Mouse (Mus musculus): ENCODE measurements around the gene Gsto2. TPM values are rescaled to one million over a fixed set of nuclear protein-coding genes. Genes with fewer than 3 reads are reported as not detected.
A peak's percentile ranks its signal among the peaks of the same experiment; 100 is the strongest.

Gsto2 gene
- total and polyA plus RNA-seq, 2 experiments from 2014 or later = 1.7 to 11.4 TPM

GRCm38 (mm10) chr19:47918016-47918415 lies 52.7 kb downstream of the Gsto2 start:
- DNase-seq (ENCODE audit: low spot score) = peak; percentile 51
- no peak for TF ChIP-seq EP300 (IDR thresholded peaks at IDR 0.05; ENCODE audit: low read depth)
- no peak for TF ChIP-seq CTCF (IDR thresholded peaks at IDR 0.05; ENCODE audit: low read depth)

GRCm38 (mm10) chr19:47918455-47919101 lies 53.2 kb downstream of the Gsto2 start:
- Histone ChIP-seq H3K4me2 (ENCODE audit: low read depth, low read length) (peak overlapping the region; percentile 86), H3K4me1 (ENCODE audit: control insufficient read depth, insufficient read depth) (peaks cover 8% of the 10 kb centered on the region), H3K9me3 (replicated peaks; ENCODE audit: control insufficient read depth, low read length) (no peaks in the 10 kb centered on the region), H3K27me3 (ENCODE audit: control insufficient read depth, insufficient read depth, low read length) (no peaks in the 10 kb centered on the region), H3K9ac (replicated peaks; ENCODE audit: low read depth, low read length) (peak overlapping the region; percentile 91), H3K27ac (ENCODE audit: low read depth) (peak overlapping the region; percentile 98), H3K36me3 (replicated peaks; ENCODE audit: control insufficient read depth, insufficient read depth, low read length) (no peaks in the 10 kb centered on the region), H3K4me3 (ENCODE audit: low read depth, low read length) (peak overlapping the region; percentile 95)
- ATAC-seq (ENCODE audit: insufficient read depth, low read depth) (peak; percentile 6; the same call in 1 of the 2 replicates), DNase-seq (ENCODE audit: low spot score) (peak; percentile 32)
- TF ChIP-seq CTCF (IDR thresholded peaks at IDR 0.05; ENCODE audit: low read depth) (no peak), EP300 (IDR thresholded peaks at IDR 0.05; ENCODE audit: low read depth) (no peak)
- WGBS = under 1% methylated on average over 29 of the region's 29 CpGs

More at GRCm38 (mm10) chr19:47918016-47918415, 52.7 kb downstream of the Gsto2 start:
- peak overlapping the region; percentile 95 for H3K4me3 ChIP-seq (ENCODE audit: low read depth, low read length)
- no peaks in the 10 kb centered on the region for H3K36me3 ChIP-seq (replicated peaks; ENCODE audit: control insufficient read depth, insufficient read depth, low read length)
- H3K4me1 ChIP-seq (ENCODE audit: control insufficient read depth, insufficient read depth) = peaks cover 8% of the 10 kb centered on the region
- ATAC-seq (ENCODE audit: insufficient read depth, low read depth) = no peak
- peak overlapping the region; percentile 91 for H3K9ac ChIP-seq (replicated peaks; ENCODE audit: low read depth, low read length)
- H3K27me3 ChIP-seq (ENCODE audit: control insufficient read depth, insufficient read depth, low read length) = no peaks in the 10 kb centered on the region
- 10% methylated on average over 9 of the region's 9 CpGs for WGBS
- peak overlapping the region; percentile 98 for H3K27ac ChIP-seq (ENCODE audit: low read depth)
- no peaks in the 10 kb centered on the region for H3K9me3 ChIP-seq (replicated peaks; ENCODE audit: control insufficient read depth, low read length)
- H3K4me2 ChIP-seq (ENCODE audit: low read depth, low read length) = peak overlapping the region; percentile 86

GRCm38 (mm10) chr19:47919126-47919965 lies 54.0 kb downstream of the Gsto2 start, which contains the start of the genes Cfap43 and Itprip:
TSS of gene Cfap43 (minus strand) at chr19:47919287.
TSS of gene Itprip (minus strand) at chr19:47919299.
- DNase-seq (ENCODE audit: low spot score) (peak; percentile 95), ATAC-seq (ENCODE audit: insufficient read depth, low read depth) (peak; percentile 81)
- H3K9ac ChIP-seq (replicated peaks; ENCODE audit: low read depth, low read length) = peak within 1 kb of the TSS; percentile 91
- WGBS = under 1% methylated on average over 48 of the region's 48 CpGs
- H3K4me2 ChIP-seq (ENCODE audit: low read depth, low read length) = peak within 1 kb of the TSS; percentile 86
- peaks cover 8% of the 10 kb centered on the region for H3K4me1 ChIP-seq (ENCODE audit: control insufficient read depth, insufficient read depth)
- peak within 1 kb of the TSS; percentile 98 for H3K27ac ChIP-seq (ENCODE audit: low read depth)
- peak; percentile 38 for TF ChIP-seq CTCF (IDR thresholded peaks at IDR 0.05; ENCODE audit: low read depth)
- TF ChIP-seq EP300 (IDR thresholded peaks at IDR 0.05; ENCODE audit: low read depth) = peak; percentile 84
- no peaks in the 10 kb centered on the region for H3K36me3 ChIP-seq (replicated peaks; ENCODE audit: control insufficient read depth, insufficient read depth, low read length)
- H3K4me3 ChIP-seq (ENCODE audit: low read depth, low read length) = peak within 1 kb of the TSS; percentile 95
- H3K27me3 ChIP-seq (ENCODE audit: control insufficient read depth, insufficient read depth, low read length) = no peaks in the 10 kb centered on the region
- no peaks in the 10 kb centered on the region for H3K9me3 ChIP-seq (replicated peaks; ENCODE audit: control insufficient read depth, low read length)

- H3K9ac ChIP-seq (replicated peaks; ENCODE audit: low read depth, low read length) = peak overlapping the region; percentile 91
- no peaks in the 10 kb centered on the region for H3K27me3 ChIP-seq (ENCODE audit: control insufficient read depth, insufficient read depth, low read length)
- ATAC-seq (ENCODE audit: insufficient read depth, low read depth) (peak; percentile 83), DNase-seq (ENCODE audit: low spot score) (peak; percentile 94)
- TF ChIP-seq CTCF (IDR thresholded peaks at IDR 0.05; ENCODE audit: low read depth) = no peak
- TF ChIP-seq EP300 (IDR thresholded peaks at IDR 0.05; ENCODE audit: low read depth) = no peak; the same call in 1 of the 2 replicates
- H3K4me2 ChIP-seq (ENCODE audit: low read depth, low read length) = peak overlapping the region; percentile 86
- peak overlapping the region; percentile 98 for H3K27ac ChIP-seq (ENCODE audit: low read depth)
- no peaks in the 10 kb centered on the region for H3K36me3 ChIP-seq (replicated peaks; ENCODE audit: control insufficient read depth, insufficient read depth, low read length)
- peak overlapping the region; percentile 95 for H3K4me3 ChIP-seq (ENCODE audit: low read depth, low read length)
- 1% methylated on average over 8 of the region's 8 CpGs for WGBS
- H3K4me1 ChIP-seq (ENCODE audit: control insufficient read depth, insufficient read depth) = peaks cover 8% of the 10 kb centered on the region
- H3K9me3 ChIP-seq (replicated peaks; ENCODE audit: control insufficient read depth, low read length) = no peaks in the 10 kb centered on the region
Observed at GRCm38 (mm10) chr19:47919966-47920375, 54.6 kb downstream of the Gsto2 start.

GRCm38 (mm10) chr19:47925819-47926218 lies 60.5 kb downstream of the Gsto2 start:
- H3K4me1 ChIP-seq (ENCODE audit: control insufficient read depth, insufficient read depth) = no peaks in the 10 kb centered on the region; the same call in 1 of the 2 replicates
- no peak overlapping the region for H3K4me3 ChIP-seq (ENCODE audit: low read depth, low read length)
- no peak for TF ChIP-seq EP300 (IDR thresholded peaks at IDR 0.05; ENCODE audit: low read depth)
- no peak for TF ChIP-seq CTCF (IDR thresholded peaks at IDR 0.05; ENCODE audit: low read depth)
- DNase-seq (ENCODE audit: low spot score) (no peak), ATAC-seq (ENCODE audit: insufficient read depth, low read depth) (no peak)
- H3K27ac ChIP-seq (ENCODE audit: low read depth) = no peak overlapping the region
- no peaks in the 10 kb centered on the region for H3K36me3 ChIP-seq (replicated peaks; ENCODE audit: control insufficient read depth, insufficient read depth, low read length)
- H3K9me3 ChIP-seq (replicated peaks; ENCODE audit: control insufficient read depth, low read length) = 0 out of 2 replicates have a peak, but pooled peaks cover 3% of the 10 kb centered on the region
- no peak overlapping the region for H3K4me2 ChIP-seq (ENCODE audit: low read depth, low read length)
- WGBS = 52% methylated on average over 7 of the region's 7 CpGs
- H3K9ac ChIP-seq (replicated peaks; ENCODE audit: low read depth, low read length) = no peak overlapping the region
- no peaks in the 10 kb centered on the region for H3K27me3 ChIP-seq (ENCODE audit: control insufficient read depth, insufficient read depth, low read length)
